Mouse (Mus musculus) heart, embryonic 12.5 days (tissue): ENCODE data around the gene Snx29. TPM values are rescaled to one million over a fixed set of nuclear protein-coding genes. Genes with fewer than 3 reads are reported as not detected.

Source experiments
- ATAC-seq: fragments of 200-750 bp; cut with Nextera tagmentation; 2 replicates; pipeline ENCODE4 v1.8.0; 2017; ENCODE audit warnings: moderate TSS enrichment, moderate library complexity; ENCODE audit not compliant: insufficient number of reproducible peaks, low FRiP score
- H3K27ac ChIP-seq: fragments of 300-500 bp; sonication (generic); 2 replicates; pipeline ENCODE4 v1.5.1; 2016; ENCODE audit warnings: mild to moderate bottlenecking, moderate library complexity; ENCODE audit not compliant: poor library complexity, severe bottlenecking
- H3K27me3 ChIP-seq: fragments of 300-500 bp; sonication (generic); replicated peaks from 2 replicates; pipeline ENCODE4 v1.6.1; 2016; ENCODE audit warnings: mild to moderate bottlenecking, moderate library complexity
- H3K36me3 ChIP-seq: fragments of 300-500 bp; sonication (generic); 2 replicates; pipeline ENCODE4 v1.6.1; 2016; ENCODE audit warnings: mild to moderate bottlenecking, moderate library complexity
- H3K4me1 ChIP-seq: fragments of 300-500 bp; sonication (generic); replicated peaks from 2 replicates; pipeline ENCODE4 v1.6.1; 2016; ENCODE audit warnings: mild to moderate bottlenecking
- H3K4me2 ChIP-seq: fragments of 300-500 bp; sonication (generic); 2 replicates; pipeline ENCODE4 v1.6.1; 2016; ENCODE audit warnings: mild to moderate bottlenecking, moderate library complexity
- H3K4me3 ChIP-seq: fragments of 300-500 bp; sonication (generic); 2 replicates; pipeline ENCODE4 v1.5.1; 2016; ENCODE audit warnings: mild to moderate bottlenecking
- H3K9ac ChIP-seq: fragments of 300-500 bp; sonication (generic); 2 replicates; pipeline ENCODE4 v1.6.1; 2016; ENCODE audit warnings: mild to moderate bottlenecking, moderate library complexity
- H3K9me3 ChIP-seq: fragments of 300-500 bp; sonication (generic); replicated peaks from 2 replicates; pipeline ENCODE4 v1.6.1; 2016; ENCODE audit warnings: mild to moderate bottlenecking, moderate library complexity
- WGBS: fragments of 180-500 bp; shearing (Covaris S2); methylation state at CpG from one replicate; pipeline ENCODE4 v1.1.7; 2016; 5-methylcytosine and 5-hydroxymethylcytosine counted together
- polyA plus RNA-seq: library from polyadenylated mRNA; unstranded; fragments of >200 nt; fragmentation: Nextera tagmentation; extraction: Ambion mirVana; gene quantifications from 2 replicates; pipeline ENCODE4 v1.2.1, GENCODE M21; 2016

The Snx29 gene
- polyA plus RNA-seq, 1 experiment from 2014 or later: 6.7 TPM

DNA sequence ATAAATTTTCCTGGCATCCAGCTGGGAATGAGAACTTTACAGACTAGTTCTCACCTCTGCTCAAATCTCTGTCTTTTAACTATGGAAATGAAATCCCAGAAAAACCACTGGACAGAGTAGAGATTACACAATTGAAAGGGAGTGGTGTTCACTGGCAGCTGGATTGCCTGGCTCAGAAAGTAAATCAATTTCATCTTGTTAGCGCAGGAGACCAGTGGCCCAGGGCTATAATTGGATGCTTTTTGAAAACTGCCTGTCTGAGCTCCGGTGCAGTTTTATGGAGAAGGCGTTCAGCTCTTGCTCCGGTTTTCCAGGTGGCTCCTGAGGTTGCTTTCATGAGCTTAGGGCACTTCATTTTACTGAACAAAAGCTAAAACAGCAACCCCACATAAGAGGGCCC is 371.7 kb downstream of the Snx29 start:
- Histone ChIP-seq H3K4me2 (no peak overlapping the region), H3K36me3 (no peaks in the 10 kb centered on the region), H3K4me3 (no peak overlapping the region), H3K27me3 (no peaks in the 10 kb centered on the region), H3K4me1 (peaks cover 14% of the 10 kb centered on the region), H3K9ac (no peak overlapping the region), H3K27ac (no peak overlapping the region), H3K9me3 (no peaks in the 10 kb centered on the region)
- no peak for ATAC-seq
- 78% methylated on average over 4 of the region's 4 CpGs for WGBS

DNA sequence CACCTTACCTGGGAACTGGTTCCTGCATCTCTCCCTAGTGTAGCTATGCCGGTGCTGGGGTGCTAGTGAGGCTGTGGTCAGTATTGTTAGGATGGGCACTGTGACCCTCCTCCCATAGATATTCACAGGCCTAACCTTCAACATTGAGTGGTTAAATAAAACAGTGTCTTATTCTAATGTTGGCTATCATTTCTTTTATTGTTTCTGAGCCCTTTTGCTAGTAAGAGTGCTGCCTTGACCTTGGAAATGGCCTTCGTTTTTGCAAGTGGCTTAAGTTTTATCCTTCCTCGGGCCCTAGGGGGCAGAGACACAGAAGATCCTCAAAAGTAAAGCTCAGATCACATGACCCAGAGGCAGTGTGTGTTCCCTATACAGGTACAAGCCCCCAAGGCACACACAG is 374.1 kb downstream of the Snx29 start:
- no peak overlapping the region for H3K9ac ChIP-seq
- no peak overlapping the region for H3K27ac ChIP-seq
- no peaks in the 10 kb centered on the region for H3K27me3 ChIP-seq
- H3K4me1 ChIP-seq: no peaks in the 10 kb centered on the region
- H3K4me3 ChIP-seq: no peak overlapping the region
- 72% methylated on average over 3 of the region's 3 CpGs for WGBS
- no peaks in the 10 kb centered on the region for H3K9me3 ChIP-seq
- no peaks in the 10 kb centered on the region for H3K36me3 ChIP-seq
- H3K4me2 ChIP-seq: no peak overlapping the region
- no peak for ATAC-seq

DNA sequence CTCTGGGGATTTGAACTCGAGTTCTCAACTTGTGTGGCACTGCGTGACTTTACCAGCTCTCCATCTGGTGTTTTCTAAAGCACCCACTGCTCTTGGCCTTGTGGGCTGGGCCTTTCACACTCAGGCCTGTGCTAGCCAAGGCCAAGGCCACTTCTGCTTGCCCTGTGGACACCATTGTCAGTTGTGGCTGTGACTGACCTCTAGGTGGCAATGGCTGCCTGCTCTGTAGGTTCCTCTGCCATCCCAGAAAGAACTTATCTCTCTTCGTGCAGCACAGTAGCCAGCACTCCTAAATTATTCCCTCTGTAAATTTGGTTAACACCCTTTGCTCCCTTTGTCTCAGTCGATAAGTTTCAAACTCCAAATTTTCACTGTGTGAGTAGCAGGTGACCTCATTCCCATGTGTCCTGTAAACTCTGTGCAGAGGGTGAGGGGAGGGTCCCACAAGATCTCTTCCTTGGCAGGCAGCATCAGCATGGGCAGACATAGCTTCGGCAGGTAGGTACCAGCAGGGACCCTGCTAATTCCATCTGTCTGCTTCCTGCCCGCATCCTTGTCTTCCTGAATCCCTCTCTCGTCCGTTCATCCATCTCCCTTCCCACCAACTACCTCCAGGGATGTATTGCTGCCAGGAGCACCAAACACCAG is 375.1 kb downstream of the Snx29 start:
- 61% methylated on average over 8 of the region's 8 CpGs for WGBS
- Histone ChIP-seq H3K4me2 (no peak overlapping the region), H3K4me3 (no peak overlapping the region), H3K27ac (no peak overlapping the region), H3K4me1 (no peaks in the 10 kb centered on the region), H3K27me3 (no peaks in the 10 kb centered on the region), H3K9me3 (no peaks in the 10 kb centered on the region), H3K9ac (no peak overlapping the region), H3K36me3 (no peaks in the 10 kb centered on the region)
- ATAC-seq: no peak

GRCm38 (mm10) chr16:11701579-11701978 is 378.9 kb downstream of the Snx29 start:
- 79% methylated on average over 1 of the region's 1 CpGs for WGBS

GRCm38 (mm10) chr16:11704096-11704495 is 381.4 kb downstream of the Snx29 start:
- Histone ChIP-seq H3K36me3 (no peaks in the 10 kb centered on the region), H3K27me3 (no peaks in the 10 kb centered on the region), H3K27ac (no peak overlapping the region), H3K9me3 (no peaks in the 10 kb centered on the region), H3K9ac (no peak overlapping the region), H3K4me1 (peaks cover 12% of the 10 kb centered on the region), H3K4me3 (no peak overlapping the region), H3K4me2 (no peak overlapping the region)
- 64% methylated on average over 5 of the region's 5 CpGs for WGBS
- no peak for ATAC-seq

More at GRCm38 (mm10) chr16:11701579-11701978, 378.9 kb downstream of the Snx29 start:
- no peaks in the 10 kb centered on the region for H3K36me3 ChIP-seq
- H3K4me2 ChIP-seq: no peak overlapping the region
- H3K27me3 ChIP-seq: no peaks in the 10 kb centered on the region
- no peak overlapping the region for H3K4me3 ChIP-seq
- H3K9me3 ChIP-seq: no peaks in the 10 kb centered on the region
- ATAC-seq: no peak
- no peak overlapping the region for H3K27ac ChIP-seq
- peaks cover 12% of the 10 kb centered on the region for H3K4me1 ChIP-seq
- no peak overlapping the region for H3K9ac ChIP-seq

- Histone ChIP-seq H3K9me3 (no peaks in the 10 kb centered on the region), H3K36me3 (no peaks in the 10 kb centered on the region), H3K4me3 (no peak overlapping the region), H3K9ac (no peak overlapping the region), H3K4me2 (no peak overlapping the region), H3K4me1 (peaks cover 22% of the 10 kb centered on the region), H3K27ac (no peak overlapping the region), H3K27me3 (no peaks in the 10 kb centered on the region)
- no peak for ATAC-seq
- 79% methylated on average over 4 of the region's 4 CpGs for WGBS
These were observed 382.7 kb downstream of the Snx29 start for GRCm38 (mm10) chr16:11705456-11705855.

GRCm38 (mm10) chr16:11708097-11708496 is 385.4 kb downstream of the Snx29 start:
- Histone ChIP-seq H3K9ac (no peak overlapping the region), H3K27me3 (no peaks in the 10 kb centered on the region), H3K27ac (no peak overlapping the region), H3K4me3 (no peak overlapping the region), H3K9me3 (no peaks in the 10 kb centered on the region), H3K36me3 (no peaks in the 10 kb centered on the region), H3K4me2 (no peak overlapping the region), H3K4me1 (peaks cover 27% of the 10 kb centered on the region)
- ATAC-seq: no peak
- 91% methylated on average over 2 of the region's 2 CpGs for WGBS

GRCm38 (mm10) chr16:11709382-11709781 is 386.7 kb downstream of the Snx29 start:
- peaks cover 31% of the 10 kb centered on the region for H3K4me1 ChIP-seq
- H3K9me3 ChIP-seq: no peaks in the 10 kb centered on the region
- no peak overlapping the region for H3K4me3 ChIP-seq
- no peak overlapping the region for H3K9ac ChIP-seq
- no peaks in the 10 kb centered on the region for H3K36me3 ChIP-seq
- H3K27ac ChIP-seq: peak overlapping the region; percentile 20
- no peak overlapping the region for H3K4me2 ChIP-seq
- ATAC-seq: no peak
- 74% methylated on average over 4 of the region's 4 CpGs for WGBS
- H3K27me3 ChIP-seq: no peaks in the 10 kb centered on the region

DNA sequence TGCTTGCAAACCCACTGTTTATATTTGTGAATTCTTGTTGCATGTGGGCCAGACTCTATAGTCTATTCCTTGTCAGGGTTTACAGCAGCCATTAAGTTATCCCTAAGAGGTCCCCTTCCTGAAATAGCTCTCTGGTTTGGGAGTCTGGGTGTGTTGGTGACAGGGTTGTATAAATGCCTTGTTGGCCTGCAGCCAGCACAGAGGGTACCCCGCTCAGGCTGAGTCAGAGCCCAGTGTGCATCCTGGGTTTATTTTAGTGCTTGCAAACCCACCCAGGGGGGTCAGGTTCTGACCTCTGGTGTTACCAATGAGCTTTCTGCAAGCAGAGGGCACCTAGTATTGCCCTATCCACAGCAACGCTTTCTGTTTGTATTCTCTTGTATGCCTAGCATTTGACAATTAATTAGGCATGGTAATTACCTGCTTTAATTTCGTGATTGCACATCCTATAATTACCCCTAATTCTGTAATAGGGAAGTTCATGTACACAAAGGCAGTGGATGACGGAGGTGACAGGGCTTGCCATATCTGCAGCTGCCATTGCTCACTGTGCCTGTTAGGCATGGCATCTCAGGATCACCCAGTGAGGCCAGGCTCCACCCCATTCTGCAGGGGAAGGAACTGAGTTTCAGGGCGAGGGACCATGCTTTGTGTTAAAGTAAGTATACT is 387.4 kb downstream of the Snx29 start:
- ATAC-seq: no peak

GRCm38 (mm10) chr16:11713265-11713865 is 390.7 kb downstream of the Snx29 start:
- Histone ChIP-seq H3K4me2 (no peak overlapping the region), H3K4me3 (no peak overlapping the region), H3K9me3 (no peaks in the 10 kb centered on the region), H3K27ac (no peak overlapping the region), H3K36me3 (no peaks in the 10 kb centered on the region), H3K27me3 (no peaks in the 10 kb centered on the region), H3K4me1 (peaks cover 23% of the 10 kb centered on the region), H3K9ac (no peak overlapping the region)
- WGBS: 44% methylated on average over 2 of the region's 2 CpGs
- ATAC-seq: no peak

More for the DNA sequence above, 387.4 kb downstream of the Snx29 start:
- H3K9ac ChIP-seq: no peak overlapping the region
- no peaks in the 10 kb centered on the region for H3K36me3 ChIP-seq
- WGBS: 59% methylated on average over 5 of the region's 5 CpGs
- H3K4me2 ChIP-seq: no peak overlapping the region
- H3K4me1 ChIP-seq: peaks cover 23% of the 10 kb centered on the region
- H3K4me3 ChIP-seq: no peak overlapping the region
- no peaks in the 10 kb centered on the region for H3K27me3 ChIP-seq
- H3K27ac ChIP-seq: peak overlapping the region; percentile 20
- no peaks in the 10 kb centered on the region for H3K9me3 ChIP-seq

DNA sequence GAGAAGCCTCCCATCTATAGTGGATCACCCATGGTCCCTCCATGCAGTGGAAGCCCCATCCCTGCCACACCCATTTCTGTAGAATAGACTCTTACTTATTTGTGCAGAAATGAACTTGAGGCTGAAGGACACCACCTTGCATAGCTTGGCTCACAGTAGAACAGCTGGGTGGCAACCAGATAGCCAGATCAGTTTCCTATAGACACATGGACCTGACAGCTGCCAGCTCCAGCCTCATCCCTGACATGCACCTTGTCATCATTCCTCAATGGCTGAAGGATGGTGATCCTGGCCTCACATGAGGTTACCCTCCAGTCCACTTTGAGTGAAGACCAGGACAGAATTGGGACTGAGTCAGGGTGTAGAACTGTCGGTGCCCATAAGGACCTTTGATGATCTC is 394.2 kb downstream of the Snx29 start:
- Histone ChIP-seq H3K9me3 (no peaks in the 10 kb centered on the region), H3K4me3 (no peak overlapping the region), H3K4me1 (peaks cover 10% of the 10 kb centered on the region; the same call in 1 of the 2 replicates), H3K27ac (no peak overlapping the region), H3K27me3 (no peaks in the 10 kb centered on the region), H3K4me2 (no peak overlapping the region), H3K36me3 (no peaks in the 10 kb centered on the region), H3K9ac (no peak overlapping the region)
- 97% methylated on average over 1 of the region's 1 CpGs for WGBS
- ATAC-seq: no peak
